Mouse (Mus musculus): Measurements from ENCODE around the gene Btbd8. TPM values are rescaled to one million over a fixed set of nuclear protein-coding genes. Genes with fewer than 3 reads are reported as not detected.
A peak's percentile ranks its signal among the peaks of the same experiment; 100 is the strongest.

Gene Btbd8
- polyA plus RNA-seq (2017; shearing (Covaris generic)) = 1 to 10 TPM; 5.4 to 8.3 TPM

- ATAC-seq = peak; percentile 91
These were observed at the start of gene Btbd8 for GRCm38 (mm10) chr5:107437464-107438281. Btbd8 (plus strand) TSS chr5:107437997.

- ATAC-seq = no peak
These were observed 48.4 kb upstream of the Btbd8 start for GRCm38 (mm10) chr5:107389373-107389772.

- ATAC-seq = no peak
These were observed 43.4 kb upstream of the Btbd8 start for GRCm38 (mm10) chr5:107394437-107394836.

- no peak for ATAC-seq
These were observed 35.4 kb upstream of the Btbd8 start, which contains the start of gene Ephx4 for GRCm38 (mm10) chr5:107402436-107402835. Ephx4 (plus strand) TSS chr5:107402736.

- peak; percentile 27 for ATAC-seq
These were observed 34.5 kb upstream of the Btbd8 start for GRCm38 (mm10) chr5:107403011-107403946.

GRCm38 (mm10) chr5:107403947-107404684 is 33.7 kb upstream of the Btbd8 start:
- ATAC-seq = no peak

- ATAC-seq = no peak
These were observed 32.4 kb upstream of the Btbd8 start for GRCm38 (mm10) chr5:107405361-107405760.

GRCm38 (mm10) chr5:107410305-107410704 is 27.5 kb upstream of the Btbd8 start:
- ATAC-seq = no peak

GRCm38 (mm10) chr5:107411326-107411725 is 26.5 kb upstream of the Btbd8 start:
- ATAC-seq = no peak

- ATAC-seq = no peak
These were observed 25.5 kb upstream of the Btbd8 start for GRCm38 (mm10) chr5:107412285-107412684.

- no peak for ATAC-seq
These were observed 22.7 kb upstream of the Btbd8 start for GRCm38 (mm10) chr5:107415098-107415497.

GRCm38 (mm10) chr5:107421676-107422075 is 16.1 kb upstream of the Btbd8 start:
- ATAC-seq = no peak

GRCm38 (mm10) chr5:107431249-107431648 is 6.5 kb upstream of the Btbd8 start, which contains the start of gene Lpcat2b:
Lpcat2b (plus strand) TSS chr5:107431549.
- no peak for ATAC-seq

- ATAC-seq = no peak
These were observed 3.8 kb upstream of the Btbd8 start for GRCm38 (mm10) chr5:107434001-107434400.

GRCm38 (mm10) chr5:107436185-107436584 is 1.6 kb upstream of the Btbd8 start:
- ATAC-seq = no peak

- ATAC-seq = no peak
These were observed 1.1 kb upstream of the Btbd8 start for GRCm38 (mm10) chr5:107436587-107437209.

- ATAC-seq = no peak
These were observed 556 bp downstream of the Btbd8 start for GRCm38 (mm10) chr5:107438353-107438752.

GRCm38 (mm10) chr5:107441881-107442280 is 4.1 kb downstream of the Btbd8 start:
- no peak for ATAC-seq

GRCm38 (mm10) chr5:107444251-107444650 is 6.5 kb downstream of the Btbd8 start:
- no peak for ATAC-seq

- no peak for ATAC-seq
These were observed 10.2 kb downstream of the Btbd8 start for GRCm38 (mm10) chr5:107447977-107448376.

- ATAC-seq = no peak
These were observed 11.0 kb downstream of the Btbd8 start for GRCm38 (mm10) chr5:107448784-107449183.

GRCm38 (mm10) chr5:107449620-107450019 is 11.8 kb downstream of the Btbd8 start:
- no peak for ATAC-seq
